Mouse (Mus musculus) right cerebral cortex, postnatal 14 days (tissue): Measurements from ENCODE around the gene Psme1.

ENCODE experiments used
- DNase-seq: peaks from one replicate; pipeline ENCODE4 v3.0.0; 2022

Psme1 gene

GRCm38 (mm10) chr14:55571760-55572159, 6.2 kb upstream of the Psme1 start:
- no peak for DNase-seq

- no peak for DNase-seq
Measured at GRCm38 (mm10) chr14:55575302-55575701, 2.6 kb upstream of the Psme1 start, which contains the start of gene Fitm1. Gene Fitm1, plus strand, starts transcription at chr14:55575617.

GRCm38 (mm10) chr14:55575711-55576110, 2.2 kb upstream of the Psme1 start:
- no peak for DNase-seq

- peak; percentile 40 for DNase-seq
Measured at GRCm38 (mm10) chr14:55576376-55576775, 1.5 kb upstream of the Psme1 start.

- DNase-seq, result peak; percentile 48
Measured at GRCm38 (mm10) chr14:55578668-55579269, 846 bp downstream of the Psme1 start.

- no peak for DNase-seq
Measured at GRCm38 (mm10) chr14:55579511-55580496, 1.9 kb downstream of the Psme1 start.

- DNase-seq, result no peak
Measured at GRCm38 (mm10) chr14:55580731-55581130, 2.8 kb downstream of the Psme1 start.

GRCm38 (mm10) chr14:55581981-55582681, 4.2 kb downstream of the Psme1 start:
- no peak for DNase-seq

GRCm38 (mm10) chr14:55584303-55584701, 6.4 kb downstream of the Psme1 start:
- DNase-seq, result no peak

- DNase-seq, result peak; percentile 49
Measured at GRCm38 (mm10) chr14:55584702-55585565, 7.0 kb downstream of the Psme1 start, which contains the start of gene Emc9. Gene Emc9, minus strand, starts transcription at chr14:55585302.

- no peak for DNase-seq
Measured at GRCm38 (mm10) chr14:55585566-55585960, 7.6 kb downstream of the Psme1 start.

- DNase-seq, result no peak
Measured at GRCm38 (mm10) chr14:55586149-55586548, 8.2 kb downstream of the Psme1 start.

GRCm38 (mm10) chr14:55589271-55589670, 11.3 kb downstream of the Psme1 start:
- no peak for DNase-seq

GRCm38 (mm10) chr14:55589771-55590448, 12.0 kb downstream of the Psme1 start:
- DNase-seq, result no peak

- DNase-seq, result peak; percentile 87
Measured at GRCm38 (mm10) chr14:55590748-55591330, 12.9 kb downstream of the Psme1 start, which contains the start of gene Psme2. Gene Psme2, minus strand, starts transcription at chr14:55591113.

GRCm38 (mm10) chr14:55591331-55591891, 13.5 kb downstream of the Psme1 start, which contains the start of gene Rnf31:
Gene Rnf31, plus strand, starts transcription at chr14:55591708.
- peak; percentile 90 for DNase-seq

GRCm38 (mm10) chr14:55592226-55592625, 14.3 kb downstream of the Psme1 start:
- no peak for DNase-seq

- DNase-seq, result peak; percentile 48
Measured at GRCm38 (mm10) chr14:55596036-55596690, 18.2 kb downstream of the Psme1 start.

GRCm38 (mm10) chr14:55598521-55599390, 20.8 kb downstream of the Psme1 start:
- DNase-seq, result no peak
